Mouse (Mus musculus): ENCODE results near the gene 9230113P08Rik.
"Not testable (repeated sequence)": the region's sequence is repeated elsewhere in the genome, so short reads cannot be mapped to it uniquely, and the experiment has no call there.

The 9230113P08Rik gene

DNA sequence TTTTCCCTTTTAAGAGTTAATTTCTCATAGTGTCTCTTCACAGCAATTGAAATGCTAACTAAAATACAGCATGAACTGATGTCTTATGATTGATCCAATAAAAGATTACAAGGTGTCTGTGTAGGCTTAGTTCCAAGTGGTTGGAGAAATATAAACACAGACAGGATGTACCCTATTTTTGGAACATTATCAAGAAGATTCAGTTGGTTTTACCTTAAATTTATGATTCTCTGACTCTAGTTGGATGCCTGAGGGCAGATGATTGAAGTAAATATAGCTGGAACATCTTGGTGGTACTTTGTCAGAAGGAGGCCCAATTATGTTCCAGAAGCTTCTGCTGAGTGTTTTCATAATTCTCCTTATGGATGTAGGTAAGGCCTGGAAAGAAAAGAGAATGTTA, at the start of gene 9230113P08Rik:
Gene 9230113P08Rik, plus strand, starts transcription at position 301 of the 400 bp plus-strand sequence.
- not testable (repeated sequence) for DNase-seq

DNA sequence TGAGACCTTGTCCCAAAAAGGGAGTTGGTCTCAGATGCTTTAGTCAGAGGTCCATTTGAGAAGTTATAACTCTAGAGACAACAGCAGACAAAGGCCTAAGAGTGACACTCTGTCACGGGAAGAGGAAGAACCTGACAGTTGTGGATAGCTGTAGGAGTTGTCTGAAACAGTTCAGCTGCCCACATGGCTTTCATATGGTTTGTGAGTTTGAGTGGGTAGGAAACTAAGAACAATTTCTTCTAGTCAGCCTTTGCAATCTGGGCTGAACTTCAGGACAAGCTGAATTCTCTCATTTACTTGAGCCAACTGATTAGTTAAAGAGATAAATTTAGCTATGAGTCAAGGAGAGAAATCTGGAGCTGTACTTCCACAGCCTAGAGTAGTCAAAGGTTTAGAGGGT, 15.1 kb upstream of the 9230113P08Rik start:
- not testable (repeated sequence) for DNase-seq

DNA sequence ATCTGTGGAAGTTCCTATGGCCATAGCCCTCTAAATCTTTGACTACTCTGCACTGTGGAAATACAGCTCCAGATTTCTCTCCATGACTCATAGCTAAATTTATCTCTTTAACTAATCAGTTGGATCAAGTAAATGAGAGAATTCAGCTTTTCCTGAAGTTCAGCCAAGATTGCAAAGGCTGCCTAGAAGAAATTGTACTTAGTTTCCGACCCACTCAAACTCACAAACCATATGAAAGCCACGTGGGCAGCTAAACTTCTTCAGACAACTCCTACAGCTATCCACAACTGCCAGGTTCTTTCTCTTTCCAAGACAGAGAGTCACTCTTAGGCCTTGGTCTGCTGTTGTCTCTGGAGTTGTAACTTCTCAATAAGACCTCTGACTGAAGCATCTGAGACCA, 3.7 kb upstream of the 9230113P08Rik start:
- DNase-seq = no peak

DNA sequence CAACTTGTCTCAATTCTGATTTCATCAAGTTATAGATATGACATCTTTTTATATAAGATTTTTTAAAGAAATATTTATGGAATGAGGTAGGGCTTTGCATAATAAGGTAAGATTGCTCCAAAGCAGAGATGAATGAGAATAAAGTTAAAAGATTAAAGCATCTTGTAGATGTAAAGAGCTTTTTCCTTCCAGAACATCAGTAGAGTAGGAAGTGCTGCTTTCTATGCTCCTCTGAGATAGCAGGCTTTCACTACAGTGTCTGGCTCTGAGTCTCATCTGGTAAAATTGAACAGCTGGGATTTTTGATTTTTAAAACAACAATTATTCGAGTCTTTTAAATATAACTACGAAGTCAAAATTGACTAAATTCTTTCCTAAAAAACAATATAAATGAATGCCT, 22.6 kb downstream of the 9230113P08Rik start:
- DNase-seq = no peak
